Mouse (Mus musculus): ENCODE measurements around the gene Adsl.

GRCm38 (mm10) chr15:80934841-80935240 lies 13.4 kb upstream of the Adsl start:
- no peak for TF ChIP-seq POLR2A (IDR thresholded peaks at IDR 0.05; ENCODE audit: low read depth, low read length)
- TF ChIP-seq CTCF (IDR thresholded peaks at IDR 0.05; ENCODE audit: extremely low read depth, insufficient read depth, insufficient read length, insufficient replicate concordance) = no peak

All from spleen, adult 2 months (tissue).